Mouse (Mus musculus) gastrocnemius, adult 2 months (tissue): ENCODE measurements around the gene Vmn2r-ps159. TPM values are rescaled to one million over a fixed set of nuclear protein-coding genes. Genes with fewer than 3 reads are reported as not detected.
"Not testable (repeated sequence)": the region's sequence is repeated elsewhere in the genome, so short reads cannot be mapped to it uniquely, and the experiment has no call there.

Experiments used
- DNase-seq: peaks from one replicate; pipeline ENCODE4 v3.0.0; 2022
- H3K27ac ChIP-seq: fragments of 200-600 bp; 2 replicates; pipeline ENCODE4 v1.8.1; 2022; ENCODE audit warnings: mild to moderate bottlenecking
- H3K4me3 ChIP-seq: fragments of 200-600 bp; 2 replicates; pipeline ENCODE4 v1.8.1; 2022; ENCODE audit warnings: mild to moderate bottlenecking, moderate library complexity
- CTCF ChIP-seq: fragments of 200-600 bp; IDR thresholded peaks from 2 replicates; pipeline ENCODE4 v1.8.1; 2022; ENCODE audit warnings: antibody characterized with exemption, mild to moderate bottlenecking, moderate library complexity
- intact Hi-C: fragments of 180-260 bp; cut with DNase I; formaldehyde crosslinking; loops from one replicate; pipeline ENCODE4 v1.15.1; 2025
- long read RNA-seq, 2 experiments: library from polyadenylated mRNA; stranded (forward); transcript quantifications; one replicate each; pipeline ENCODE4 v2.0.0; 2021
- total RNA-seq, 2 experiments: library from RNA; stranded (reverse); gene quantifications; 2 replicates each; pipeline ENCODE4 v1.2.3; 2021

The Vmn2r-ps159 gene
- not detected for total RNA-seq
- long read RNA-seq, experiment 1 = 0 reads
- long read RNA-seq, experiment 2 = 0 reads

- DNase-seq, intact Hi-C loops, H3K27ac ChIP-seq, H3K4me3 ChIP-seq: not testable (repeated sequence)
These were observed at the start of gene Vmn2r-ps159 for GRCm38 (mm10) chr4:156330803-156331202. Gene Vmn2r-ps159, plus strand, starts transcription at chr4:156331103.

GRCm38 (mm10) chr4:156341601-156342504 is 10.9 kb downstream of the Vmn2r-ps159 start:
- H3K27ac ChIP-seq, DNase-seq, H3K4me3 ChIP-seq, intact Hi-C loops: not testable (repeated sequence)

DNA sequence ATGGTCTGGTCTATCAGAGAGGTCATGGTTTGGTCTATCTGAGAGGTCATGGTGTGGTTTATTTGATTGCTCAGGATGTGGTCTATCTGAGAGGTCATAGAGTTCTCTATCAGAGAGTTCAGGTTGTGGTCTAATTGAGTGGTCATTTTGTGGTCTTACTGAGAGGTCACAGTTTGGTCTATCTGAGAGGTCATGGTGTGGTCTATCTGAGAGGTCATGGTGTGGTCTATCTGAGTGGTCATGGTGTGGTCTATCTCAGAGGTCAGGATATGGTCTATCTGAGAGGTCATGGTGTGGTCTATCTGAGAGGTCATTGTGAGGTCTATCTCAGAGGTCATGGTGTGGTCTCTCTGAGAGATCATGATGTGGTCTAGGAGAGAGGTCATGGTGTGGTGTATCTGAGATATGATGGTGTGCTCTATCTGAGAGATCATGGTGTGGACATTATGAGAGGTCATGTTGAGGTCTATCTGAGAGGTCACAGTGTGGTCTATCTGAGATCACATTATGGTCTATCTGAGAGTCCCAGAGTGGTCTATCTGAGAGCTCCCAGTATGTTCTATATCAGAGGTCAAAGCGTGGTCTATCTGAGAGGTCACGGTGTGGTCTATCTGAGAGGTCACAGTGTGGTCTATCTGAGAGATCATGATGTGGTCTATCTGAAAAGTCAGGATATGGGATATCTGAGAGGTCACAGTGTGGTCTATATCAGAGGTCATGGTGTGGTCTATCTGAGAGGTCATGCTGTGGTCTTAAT is 11.8 kb downstream of the Vmn2r-ps159 start:
- Histone ChIP-seq H3K27ac (no peak overlapping the region), H3K4me3 (no peak overlapping the region)
- no peak for DNase-seq
- no peak for TF ChIP-seq CTCF
- intact Hi-C loops = no loop called here

DNA sequence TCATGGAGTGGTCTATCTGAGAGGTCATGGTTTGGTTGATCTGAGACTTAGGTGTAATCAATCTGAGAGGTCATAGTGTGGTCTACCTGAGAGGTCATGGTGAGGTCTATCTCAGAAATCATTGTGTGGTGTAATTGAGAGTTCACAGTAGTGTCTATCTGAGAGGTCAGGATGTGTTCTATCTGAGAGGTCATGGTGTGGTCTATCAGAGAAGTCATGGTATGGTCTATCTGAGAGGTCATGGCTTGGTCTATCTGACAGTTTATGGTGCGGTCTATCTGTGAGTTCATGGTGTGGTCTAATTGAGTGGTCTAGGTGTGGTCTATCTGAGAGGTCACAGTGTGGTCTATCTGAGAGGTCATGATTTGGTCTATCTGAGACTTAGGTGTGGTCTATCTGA is 12.4 kb downstream of the Vmn2r-ps159 start:
- TF ChIP-seq CTCF = no peak
- H3K27ac ChIP-seq = no peak overlapping the region
- no peak for DNase-seq
- no peak overlapping the region for H3K4me3 ChIP-seq
- intact Hi-C loops = no loop called here

GRCm38 (mm10) chr4:156356756-156357437 is 26.0 kb downstream of the Vmn2r-ps159 start:
- intact Hi-C loops, DNase-seq, H3K27ac ChIP-seq, H3K4me3 ChIP-seq: not testable (repeated sequence)

Other genes with a start within 250 kb of the Vmn2r-ps159 start
- 1 to 10 TPM; 1.9 to 2.3 TPM for gene 9430015G10Rik, start 221.1 kb upstream of the Vmn2r-ps159 start, total RNA-seq
- gene Rnf223, start 200.6 kb upstream of the Vmn2r-ps159 start, total RNA-seq = not detected
- 1 to 10 TPM; 6.9 to 8.0 TPM for gene Agrn, start 133.6 kb upstream of the Vmn2r-ps159 start, total RNA-seq
- gene Isg15, start 130.3 kb upstream of the Vmn2r-ps159 start, total RNA-seq = 1 to 10 TPM in 1 of 2 experiments, not detected in 1; 1.1 TPM
- gene AW011738, start 127.8 kb upstream of the Vmn2r-ps159 start, total RNA-seq = 1 to 10 TPM; 4.2 to 4.4 TPM
- 100 to 1,000 TPM; 142 to 265 TPM for gene Perm1, start 115.2 kb upstream of the Vmn2r-ps159 start, total RNA-seq
- 1 to 10 TPM; 5.8 to 7.6 TPM for gene Plekhn1, start 96.2 kb upstream of the Vmn2r-ps159 start, total RNA-seq
- 10 to 100 TPM; 30.8 to 33.3 TPM for gene Noc2l, start 95.1 kb upstream of the Vmn2r-ps159 start, total RNA-seq
- not detected for gene Samd11, start 75.4 kb upstream of the Vmn2r-ps159 start, total RNA-seq